ENCODE assay signal across 9 mouse cellular contexts in the genomic region with DNA sequence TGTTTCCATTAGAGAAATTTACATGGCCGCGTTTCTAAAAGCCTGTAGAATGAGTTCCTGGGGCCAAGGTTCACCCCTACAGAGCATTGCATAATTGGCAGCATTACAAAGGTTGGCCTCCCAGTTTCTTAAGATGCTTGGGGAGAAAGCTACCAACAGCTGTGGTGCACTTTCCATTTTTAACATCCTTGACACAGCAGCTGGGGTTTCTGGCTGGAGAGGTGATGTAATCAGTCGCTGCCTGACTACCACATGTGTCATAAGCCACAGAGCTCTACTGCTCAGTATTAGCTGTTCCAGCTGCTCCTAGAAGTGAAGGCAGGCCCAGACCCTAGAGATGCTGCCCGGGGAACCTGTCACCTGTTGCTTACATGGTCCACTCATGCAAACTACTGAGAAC. TPM values are rescaled to one million over a fixed set of nuclear protein-coding genes. Genes with fewer than 3 reads are reported as not detected.
DNase-seq lines count a peak whose midpoint lies in the region; ATAC-seq and TF ChIP-seq lines count a peak whose summit lies in the region.
"Had no signal": no experiment of that assay in that cellular context is flagged by ENCODE, and none has a peak within 500 bp of the region (broad histone marks: within the 10 kb centered on the region; RNA-seq: fewer than 3 reads in every experiment).

No protein-coding gene starts in this region.

- H3K4me1 ChIP-seq in heart, adult 2 months (ENCODE audit: control insufficient read depth, insufficient read depth, low read length) = no peaks in the 10 kb centered on the region; the same call in 1 of the 2 replicates
- no peaks in the 10 kb centered on the region for H3K4me1 ChIP-seq in heart, embryonic 10.5 days
- H3K4me1 ChIP-seq in limb, embryonic 15.5 days = peaks cover 7% of the 10 kb centered on the region; the same call in 1 of the 2 replicates

- peak; percentile 40 to 69 for DNase-seq in heart, adult 2 months
- no peak for DNase-seq in heart, embryonic 10.5 days (ENCODE audit: low spot score)
- peak; percentile 79 for DNase-seq in 416B (ENCODE audit: low read depth)
- peak; percentile 55 for DNase-seq in fibroblast of lung, adult 2 months (ENCODE audit: low read depth)
- DNase-seq in Muller cell, postnatal 12 days (ENCODE audit: inconsistent ontology term) = no peak
- no peak for DNase-seq in cerebellum, postnatal 4 days (ENCODE audit: low spot score in 2 of 2)
- no peak for DNase-seq in layer of hippocampus, postnatal 14 days (ENCODE audit: low spot score in 2 of 2)

- H3K27ac ChIP-seq in heart, adult 2 months = no peak overlapping the region; the same call in 1 of the 2 replicates
- H3K27ac ChIP-seq in heart, embryonic 10.5 days = no peak overlapping the region
- H3K27ac ChIP-seq in limb, embryonic 15.5 days = no peak overlapping the region

- TF ChIP-seq EP300 in heart, adult 2 months (IDR thresholded peaks at IDR 0.05; ENCODE audit: insufficient read depth, low read depth, low read length) = peak; percentile 59; the same call in 1 of the 2 replicates

- intact Hi-C loops in heart, adult 2 months (cut with DNase I) = no loop called here

- H3K36me3 ChIP-seq in heart, adult 2 months (ENCODE audit: control insufficient read depth, insufficient read depth, low read length) = no peaks in the 10 kb centered on the region
- H3K36me3 ChIP-seq in heart, embryonic 10.5 days = no peaks in the 10 kb centered on the region
- H3K36me3 ChIP-seq in limb, embryonic 15.5 days = no peaks in the 10 kb centered on the region

- TF ChIP-seq POLR2A in heart, adult 2 months (IDR thresholded peaks at IDR 0.05; ENCODE audit: insufficient read depth, low read depth, low read length) = no peak

- H3K79me2 ChIP-seq in heart, adult 2 months (replicated peaks; ENCODE audit: control insufficient read depth, insufficient read depth, low read length) = no peaks in the 10 kb centered on the region; the same call in 1 of the 2 replicates

- H3K4me2 ChIP-seq in limb, embryonic 15.5 days = no peak overlapping the region
- H3K4me2 ChIP-seq: liver, embryonic 11.5 days had no signal

- TF ChIP-seq CTCF in heart, adult 2 months (IDR thresholded peaks at IDR 0.05) = no peak

- H3K9me3 ChIP-seq in heart, embryonic 10.5 days = no peaks in the 10 kb centered on the region
- no peaks in the 10 kb centered on the region for H3K9me3 ChIP-seq in limb, embryonic 15.5 days

- H3K4me3 ChIP-seq in heart, adult 2 months = no peak overlapping the region
- H3K4me3 ChIP-seq in heart, embryonic 10.5 days = no peak overlapping the region
- no peak overlapping the region for H3K4me3 ChIP-seq in limb, embryonic 15.5 days

- H3K27me3 ChIP-seq in heart, adult 2 months (ENCODE audit: control insufficient read depth, insufficient read depth, low read length) = no peaks in the 10 kb centered on the region
- no peaks in the 10 kb centered on the region for H3K27me3 ChIP-seq in heart, embryonic 10.5 days (ENCODE audit: insufficient read depth, poor library complexity, severe bottlenecking)
- no peaks in the 10 kb centered on the region for H3K27me3 ChIP-seq in limb, embryonic 15.5 days

- WGBS in heart, adult 2 months = 56% methylated on average over 4 of the region's 4 CpGs
- 50% methylated on average over 4 of the region's 4 CpGs for WGBS in heart, embryonic 10.5 days
- WGBS in limb, embryonic 15.5 days = 26% methylated on average over 4 of the region's 4 CpGs

- ATAC-seq in limb, embryonic 15.5 days (ENCODE audit: insufficient number of reproducible peaks, low FRiP score, low TSS enrichment, low read depth) = peak; percentile 72; the same call in 1 of the 2 replicates

- H3K9ac ChIP-seq in heart, adult 2 months (ENCODE audit: low read depth, low read length) = no peak overlapping the region
- H3K9ac ChIP-seq in limb, embryonic 15.5 days = no peak overlapping the region

RNA-seq across cellular contexts. Expression of gene Il2, which starts 2.5 kb away (rescaled TPM):
- not detected for total RNA-seq in heart, adult 2 months (2021)
- not detected in 2 replicates for polyA plus RNA-seq in heart, adult 2 months (2012; rRNA removed)
- 0.17 and 0.24 TPM in 2 replicates for polyA plus RNA-seq in heart, embryonic 10.5 days (2016; fragmentation: Nextera tagmentation; extraction: Ambion mirVana)
- 0.21 and 0.36 TPM in 2 replicates for polyA plus RNA-seq in limb, embryonic 15.5 days (2015; fragmentation: Nextera tagmentation; extraction: Ambion mirVana)
- not detected for total RNA-seq in layer of hippocampus, postnatal 14 days (2021)

Comparison
In these comparisons a context has a peak if more than half of its experiments do, and no peak if none do; other contexts are left out.
1. DNase-seq: peak in heart, adult 2 months (2 of 2), 416B (single experiment) and fibroblast of lung, adult 2 months (single experiment); none in heart, embryonic 10.5 days (single experiment), Muller cell, postnatal 12 days (single experiment), cerebellum, postnatal 4 days (0 of 2) and layer of hippocampus, postnatal 14 days (0 of 2).